In genomic region chr2:57453896-57454679, GRCm38 (mm10) we compare ENCODE assay signal across 13 mouse cellular contexts.
DNase-seq lines count a peak whose midpoint lies in the region; ATAC-seq lines count a peak whose summit lies in the region.
"Had no signal": no experiment of that assay in that cellular context is flagged by ENCODE, and none has a peak within 500 bp of the region (broad histone marks: within the 10 kb centered on the region; RNA-seq: fewer than 3 reads in every experiment).

No protein-coding gene starts in this region.

- no peak overlapping the region for H3K4me2 ChIP-seq in midbrain, embryonic 11.5 days
- H3K4me2 ChIP-seq: forebrain, embryonic 13.5 days had no signal

- H3K4me3 ChIP-seq in midbrain, embryonic 11.5 days (ENCODE audit: low read depth, low read length), result no peak overlapping the region
- H3K4me3 ChIP-seq: forebrain, embryonic 13.5 days had no signal

- H3K27me3 ChIP-seq in midbrain, embryonic 11.5 days (ENCODE audit: control insufficient read depth, insufficient read depth, low read length), result no peaks in the 10 kb centered on the region
- H3K27me3 ChIP-seq: forebrain, embryonic 13.5 days had no signal

- DNase-seq in adrenal gland, adult 2 months, result peak; percentile 43
- no peak for DNase-seq in adrenal gland, adult 18-20 months (ENCODE audit: low spot score in 2 of 2)
- DNase-seq in urinary bladder, adult 2 months (ENCODE audit: low spot score), result peak; percentile 19
- DNase-seq in urinary bladder, postnatal 4 days (ENCODE audit: low spot score in 2 of 2), result no peak
- DNase-seq in kidney, postnatal 36 days, result peak; percentile 50 to 51
- no peak for DNase-seq in thymus, postnatal 4 days
- no peak for DNase-seq in midbrain, embryonic 11.5 days (ENCODE audit: low spot score, missing footprints)
- DNase-seq: heart, postnatal 36 days; midbrain, embryonic 14.5 days; retina, postnatal 1 day; thymus, postnatal 14 days had no signal

- H3K9ac ChIP-seq in midbrain, embryonic 11.5 days (ENCODE audit: low read length), result no peak overlapping the region
- H3K9ac ChIP-seq: forebrain, embryonic 13.5 days had no signal

- no peaks in the 10 kb centered on the region for H3K36me3 ChIP-seq in midbrain, embryonic 11.5 days (ENCODE audit: control insufficient read depth, insufficient read depth, low read length)

- no peak overlapping the region for H3K27ac ChIP-seq in midbrain, embryonic 11.5 days (ENCODE audit: low read depth, low read length)
- H3K27ac ChIP-seq: forebrain, embryonic 13.5 days had no signal

- H3K9me3 ChIP-seq in midbrain, embryonic 11.5 days (ENCODE audit: control insufficient read depth, low read length), result no peaks in the 10 kb centered on the region
- H3K9me3 ChIP-seq: forebrain, embryonic 13.5 days had no signal

- 94% methylated on average over 5 of the region's 5 CpGs for WGBS in midbrain, embryonic 11.5 days

- H3K4me1 ChIP-seq in midbrain, embryonic 11.5 days (ENCODE audit: control insufficient read depth, insufficient read depth, low read length), result no peaks in the 10 kb centered on the region
- H3K4me1 ChIP-seq: forebrain, embryonic 13.5 days had no signal

- no peak for ATAC-seq in erythroblast, adult 5-6 weeks (replicated peaks; ENCODE audit: low FRiP score, poor library complexity, severe bottlenecking)
- ATAC-seq in midbrain, embryonic 11.5 days (ENCODE audit: low FRiP score), result no peak
- ATAC-seq: forebrain, embryonic 13.5 days had no signal

Comparison
In these comparisons a context has a peak if more than half of its experiments do, and no peak if none do; other contexts are left out.
1. DNase-seq: peak in adrenal gland, adult 2 months (single experiment), urinary bladder, adult 2 months (single experiment) and kidney, postnatal 36 days (2 of 2); none in adrenal gland, adult 18-20 months (0 of 2), urinary bladder, postnatal 4 days (0 of 2), thymus, postnatal 4 days (single experiment) and midbrain, embryonic 11.5 days (single experiment).